Mouse (Mus musculus) heart, postnatal 36 days (tissue): ENCODE data around the gene Phb2. TPM values are rescaled to one million over a fixed set of nuclear protein-coding genes. Genes with fewer than 3 reads are reported as not detected.
"Not testable (repeated sequence)": the region's sequence is repeated elsewhere in the genome, so short reads cannot be mapped to it uniquely, and the experiment has no call there.

Source experiments
- DNase-seq, 2 experiments: peaks; one replicate each; pipeline ENCODE4 v3.0.0; 2021 to 2022
- intact Hi-C: fragments of 180-260 bp; cut with DNase I; formaldehyde crosslinking; loops from one replicate; pipeline ENCODE4 v1.15.1; 2025
- total RNA-seq, 2 experiments: library from RNA; stranded (reverse); gene quantifications; 2 replicates each; pipeline ENCODE4 v1.2.3; 2021

The Phb2 gene
- total RNA-seq = 100 to 1,000 TPM; 311 to 336 TPM

- DNase-seq = peak; percentile 99
- intact Hi-C loops = loop anchor here (1.0 to 10.0 kb wide), 5 partner anchors 28 to 330 kb away; partner anchors contain the start of genes Lpcat3 and Zfp384
Observed at GRCm38 (mm10) chr6:124711824-124712782, at the start of gene Phb2, which contains the start of gene Emg1. Phb2 (plus strand) TSS chr6:124712336. Emg1 (minus strand) TSS chr6:124712178.

- peak; percentile 98 to 99 for DNase-seq
- intact Hi-C loops = loop anchor here (2.0 to 5.0 kb wide), 3 partner anchors 50 to 94 kb away; partner anchors contain the start of genes Atn1, Emg1, Gm45234 and Grcc10
Observed at GRCm38 (mm10) chr6:124662477-124663423, 49.4 kb upstream of the Phb2 start, which contains the start of gene Lpcat3. Lpcat3 (plus strand) TSS chr6:124663027.

- no peak for DNase-seq
- intact Hi-C loops = loop anchor here (2.0 to 5.0 kb wide), 3 partner anchors 49 to 93 kb away; partner anchors contain the start of genes Atn1, Emg1, Gm45234 and Grcc10
Observed at GRCm38 (mm10) chr6:124663424-124663795, 48.7 kb upstream of the Phb2 start.

GRCm38 (mm10) chr6:124664256-124664655, 47.9 kb upstream of the Phb2 start:
- intact Hi-C loops = loop anchor here (5.0 kb wide), 1 partner anchor 78 kb away; the partner anchor contains the start of gene Grcc10
- no peak for DNase-seq

- intact Hi-C loops = no loop called here
- DNase-seq = no peak
Observed at GRCm38 (mm10) chr6:124665011-124665410, 47.1 kb upstream of the Phb2 start.

- DNase-seq = no peak
- intact Hi-C loops = no loop called here
Observed at GRCm38 (mm10) chr6:124669234-124669859, 42.8 kb upstream of the Phb2 start.

GRCm38 (mm10) chr6:124670281-124670900, 41.7 kb upstream of the Phb2 start:
- DNase-seq = no peak
- intact Hi-C loops = no loop called here

- intact Hi-C loops = no loop called here
- no peak for DNase-seq
Observed at GRCm38 (mm10) chr6:124672100-124672499, 40.0 kb upstream of the Phb2 start.

- intact Hi-C loops = no loop called here
- DNase-seq = peak; percentile 51 to 53
Observed at GRCm38 (mm10) chr6:124673619-124674018, 38.5 kb upstream of the Phb2 start.

- intact Hi-C loops = no loop called here
- no peak for DNase-seq
Observed at GRCm38 (mm10) chr6:124674591-124674990, 37.5 kb upstream of the Phb2 start.

GRCm38 (mm10) chr6:124676171-124676570, 36.0 kb upstream of the Phb2 start:
- intact Hi-C loops = no loop called here

GRCm38 (mm10) chr6:124678769-124679168, 33.4 kb upstream of the Phb2 start:
- intact Hi-C loops = no loop called here
- no peak for DNase-seq

More at GRCm38 (mm10) chr6:124676171-124676570, 36.0 kb upstream of the Phb2 start:
- no peak for DNase-seq

GRCm38 (mm10) chr6:124679486-124679885, 32.6 kb upstream of the Phb2 start:
- no peak for DNase-seq
- intact Hi-C loops = no loop called here

- intact Hi-C loops, DNase-seq: not testable (repeated sequence)
Observed at GRCm38 (mm10) chr6:124682291-124682690, 29.8 kb upstream of the Phb2 start.

- intact Hi-C loops = no loop called here
- peak in 1 of 2 experiments; percentile 24 for DNase-seq
Observed at GRCm38 (mm10) chr6:124683591-124684417, 28.3 kb upstream of the Phb2 start.

- intact Hi-C loops = no loop called here
Observed at GRCm38 (mm10) chr6:124685606-124686386, 26.3 kb upstream of the Phb2 start.

GRCm38 (mm10) chr6:124686644-124687043, 25.5 kb upstream of the Phb2 start:
- intact Hi-C loops = not testable (repeated sequence)

More at GRCm38 (mm10) chr6:124685606-124686386, 26.3 kb upstream of the Phb2 start:
- DNase-seq = no peak

More at GRCm38 (mm10) chr6:124686644-124687043, 25.5 kb upstream of the Phb2 start:
- DNase-seq = not testable (repeated sequence)
